Mouse (Mus musculus) heart, postnatal 0 days (tissue): ENCODE results near the gene Enc1.

Source experiments
- CTCF ChIP-seq: IDR thresholded peaks from 2 replicates; pipeline ENCODE4 v1.5.1; 2016; ENCODE audit warnings: antibody characterized with exemption, control low read depth, low read depth
- EP300 ChIP-seq: IDR thresholded peaks from 2 replicates; pipeline ENCODE4 v1.6.1; 2016; ENCODE audit warnings: antibody characterized with exemption, low read depth

DNA sequence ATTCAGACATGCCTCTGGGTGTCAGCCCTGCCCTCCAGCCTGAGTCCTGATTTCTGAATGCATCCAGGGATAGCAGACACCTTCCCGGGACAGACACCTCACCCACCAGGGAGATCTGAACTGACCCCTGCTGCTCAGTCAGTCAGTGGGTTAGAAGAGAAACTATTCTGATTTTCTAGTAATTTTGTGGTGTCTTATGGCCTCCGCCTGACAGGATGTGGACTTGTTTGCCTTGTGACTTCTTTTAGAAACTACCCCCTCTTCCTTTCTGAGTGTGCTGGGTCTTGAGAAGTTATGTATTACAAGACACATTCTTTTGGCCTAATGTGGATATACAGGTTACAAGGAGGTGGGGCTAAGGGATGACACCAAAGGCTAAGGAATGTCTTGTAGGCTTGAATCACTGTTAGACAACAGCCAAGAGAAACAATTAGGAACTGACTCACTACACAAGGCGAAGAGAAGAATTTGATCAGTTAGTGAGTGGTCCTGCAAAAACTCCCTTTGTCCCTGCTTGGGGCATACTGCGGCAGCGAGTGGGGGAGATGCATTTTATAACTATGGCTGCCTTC is 8.7 kb downstream of the Enc1 start:
- TF ChIP-seq EP300 (no peak), CTCF (no peak)
